Mouse (Mus musculus): ENCODE results near the gene Hoxa9.

DNA sequence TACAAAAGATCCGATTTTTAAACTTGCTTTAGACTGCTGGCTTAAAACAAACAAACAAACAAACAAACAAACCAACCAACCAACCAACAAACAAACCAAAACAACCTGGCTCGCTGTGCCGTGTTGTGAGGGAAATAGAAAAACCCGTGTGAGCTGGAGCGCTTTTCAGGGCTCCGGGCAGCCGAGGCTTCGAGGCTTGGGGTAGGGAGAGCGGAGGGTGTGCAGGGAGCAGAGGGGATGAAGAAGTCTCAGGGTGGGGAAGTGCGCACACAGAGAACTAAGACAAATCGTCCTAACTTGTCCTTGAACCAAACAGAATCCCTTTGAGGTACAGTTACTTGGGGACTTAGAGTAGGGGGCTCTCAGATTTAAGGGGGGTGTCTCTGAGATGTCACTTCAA lies 43.7 kb upstream of the Hoxa9 start:
- TF ChIP-seq POLR2A (IDR thresholded peaks at IDR 0.05; ENCODE audit: insufficient read depth, low read depth, low read length) (no peak), CTCF (IDR thresholded peaks at IDR 0.05; ENCODE audit: insufficient read depth, low read depth, low read length) (no peak)

All from olfactory bulb, adult 2 months (tissue).